Mouse (Mus musculus): ENCODE data around the gene Chsy1. TPM values are rescaled to one million over a fixed set of nuclear protein-coding genes. Genes with fewer than 3 reads are reported as not detected.

Chsy1 gene
- polyA plus RNA-seq (2014; fragmentation: Nextera tagmentation; extraction: Ambion mirVana): 28.7 and 29.3 TPM in 2 replicates

GRCm38 (mm10) chr7:66108961-66109854 lies at the start of gene Chsy1:
Gene Chsy1, plus strand, starts transcription at chr7:66109515.
- Histone ChIP-seq H3K9ac (replicated peaks; ENCODE audit: low read depth, low read length) (peak within 1 kb of the TSS; percentile 93), H3K27ac (ENCODE audit: low read length) (peak within 1 kb of the TSS; percentile 78), H3K4me3 (ENCODE audit: low read depth, low read length) (peak within 1 kb of the TSS; percentile 91), H3K36me3 (ENCODE audit: control insufficient read depth, insufficient read depth, low read length) (no peaks in the 10 kb centered on the region), H3K27me3 (ENCODE audit: control insufficient read depth, insufficient read depth, low read length) (no peaks in the 10 kb centered on the region), H3K4me1 (ENCODE audit: control insufficient read depth, insufficient read depth, low read length) (peaks cover 17% of the 10 kb centered on the region), H3K4me2 (replicated peaks; ENCODE audit: low read depth, low read length) (peak within 1 kb of the TSS; percentile 82), H3K9me3 (ENCODE audit: control insufficient read depth, low read depth, low read length) (no peaks in the 10 kb centered on the region)
- peak; percentile 89 for ATAC-seq (ENCODE audit: insufficient number of reproducible peaks, insufficient read depth, low FRiP score, low read depth)
- under 1% methylated on average over 89 of the region's 123 CpGs for whole genome bisulfite sequencing

GRCm38 (mm10) chr7:66060066-66060956 lies 49.0 kb upstream of the Chsy1 start:
- H3K27me3 ChIP-seq (ENCODE audit: control insufficient read depth, insufficient read depth, low read length): no peaks in the 10 kb centered on the region
- H3K4me1 ChIP-seq (ENCODE audit: control insufficient read depth, insufficient read depth, low read length): peaks cover 12% of the 10 kb centered on the region
- peak overlapping the region; percentile 97 for H3K4me3 ChIP-seq (ENCODE audit: low read depth, low read length)
- peak overlapping the region; percentile 71; the same call in 1 of the 2 replicates for H3K27ac ChIP-seq (ENCODE audit: low read length)
- WGBS: under 1% methylated on average over 64 of the region's 64 CpGs
- no peaks in the 10 kb centered on the region for H3K9me3 ChIP-seq (ENCODE audit: control insufficient read depth, low read depth, low read length)
- H3K9ac ChIP-seq (replicated peaks; ENCODE audit: low read depth, low read length): peak overlapping the region; percentile 95
- H3K36me3 ChIP-seq (ENCODE audit: control insufficient read depth, insufficient read depth, low read length): peaks cover 22% of the 10 kb centered on the region
- peak; percentile 90 for ATAC-seq (ENCODE audit: insufficient number of reproducible peaks, insufficient read depth, low FRiP score, low read depth)
- H3K4me2 ChIP-seq (replicated peaks; ENCODE audit: low read depth, low read length): peak overlapping the region; percentile 84

GRCm38 (mm10) chr7:66061057-66061456 lies 48.3 kb upstream of the Chsy1 start:
- H3K4me1 ChIP-seq (ENCODE audit: control insufficient read depth, insufficient read depth, low read length): peaks cover 12% of the 10 kb centered on the region
- H3K4me3 ChIP-seq (ENCODE audit: low read depth, low read length): peak overlapping the region; percentile 97
- WGBS: 1% methylated on average over 14 of the region's 14 CpGs
- peaks cover 27% of the 10 kb centered on the region for H3K36me3 ChIP-seq (ENCODE audit: control insufficient read depth, insufficient read depth, low read length)
- H3K27ac ChIP-seq (ENCODE audit: low read length): peak overlapping the region; percentile 10; the same call in 1 of the 2 replicates
- peak overlapping the region; percentile 84 for H3K4me2 ChIP-seq (replicated peaks; ENCODE audit: low read depth, low read length)
- peak overlapping the region; percentile 95 for H3K9ac ChIP-seq (replicated peaks; ENCODE audit: low read depth, low read length)
- ATAC-seq (ENCODE audit: insufficient number of reproducible peaks, insufficient read depth, low FRiP score, low read depth): no peak
- H3K27me3 ChIP-seq (ENCODE audit: control insufficient read depth, insufficient read depth, low read length): no peaks in the 10 kb centered on the region
- no peaks in the 10 kb centered on the region for H3K9me3 ChIP-seq (ENCODE audit: control insufficient read depth, low read depth, low read length)

- Histone ChIP-seq H3K36me3 (ENCODE audit: control insufficient read depth, insufficient read depth, low read length) (peaks cover 50% of the 10 kb centered on the region), H3K9ac (replicated peaks; ENCODE audit: low read depth, low read length) (no peak overlapping the region), H3K27me3 (ENCODE audit: control insufficient read depth, insufficient read depth, low read length) (no peaks in the 10 kb centered on the region), H3K27ac (ENCODE audit: low read length) (no peak overlapping the region), H3K9me3 (ENCODE audit: control insufficient read depth, low read depth, low read length) (no peaks in the 10 kb centered on the region), H3K4me2 (replicated peaks; ENCODE audit: low read depth, low read length) (no peak overlapping the region), H3K4me3 (ENCODE audit: low read depth, low read length) (no peak overlapping the region), H3K4me1 (ENCODE audit: control insufficient read depth, insufficient read depth, low read length) (peaks cover 6% of the 10 kb centered on the region; the same call in 1 of the 2 replicates)
- ATAC-seq (ENCODE audit: insufficient number of reproducible peaks, insufficient read depth, low FRiP score, low read depth): no peak
- WGBS: 73% methylated on average over 2 of the region's 2 CpGs
Observed at GRCm38 (mm10) chr7:66076411-66076810, 32.9 kb upstream of the Chsy1 start.

- Histone ChIP-seq H3K4me2 (replicated peaks; ENCODE audit: low read depth, low read length) (peak within 1 kb of the TSS; percentile 59), H3K9ac (replicated peaks; ENCODE audit: low read depth, low read length) (peak within 1 kb of the TSS; percentile 77), H3K27ac (ENCODE audit: low read length) (peak within 1 kb of the TSS; percentile 62; the same call in 1 of the 2 replicates), H3K4me1 (ENCODE audit: control insufficient read depth, insufficient read depth, low read length) (peaks cover 6% of the 10 kb centered on the region; the same call in 1 of the 2 replicates), H3K27me3 (ENCODE audit: control insufficient read depth, insufficient read depth, low read length) (no peaks in the 10 kb centered on the region), H3K9me3 (ENCODE audit: control insufficient read depth, low read depth, low read length) (no peaks in the 10 kb centered on the region), H3K36me3 (ENCODE audit: control insufficient read depth, insufficient read depth, low read length) (peaks cover 49% of the 10 kb centered on the region), H3K4me3 (ENCODE audit: low read depth, low read length) (peak within 1 kb of the TSS; percentile 82)
- ATAC-seq (ENCODE audit: insufficient number of reproducible peaks, insufficient read depth, low FRiP score, low read depth): peak; percentile 99
- WGBS: under 1% methylated on average over 65 of the region's 65 CpGs
Observed at GRCm38 (mm10) chr7:66079364-66080230, 29.7 kb upstream of the Chsy1 start, which contains the start of gene Selenos. Gene Selenos, plus strand, starts transcription at chr7:66079649.

- 0 out of 2 replicates have a peak overlapping the region, but pooled peaks have one; percentile 62 for H3K27ac ChIP-seq (ENCODE audit: low read length)
- H3K4me3 ChIP-seq (ENCODE audit: low read depth, low read length): peak overlapping the region; percentile 82
- no peak for ATAC-seq (ENCODE audit: insufficient number of reproducible peaks, insufficient read depth, low FRiP score, low read depth)
- peaks cover 6% of the 10 kb centered on the region; the same call in 1 of the 2 replicates for H3K4me1 ChIP-seq (ENCODE audit: control insufficient read depth, insufficient read depth, low read length)
- peak overlapping the region; percentile 77 for H3K9ac ChIP-seq (replicated peaks; ENCODE audit: low read depth, low read length)
- peaks cover 48% of the 10 kb centered on the region for H3K36me3 ChIP-seq (ENCODE audit: control insufficient read depth, insufficient read depth, low read length)
- H3K4me2 ChIP-seq (replicated peaks; ENCODE audit: low read depth, low read length): peak overlapping the region; percentile 59
- no peaks in the 10 kb centered on the region for H3K9me3 ChIP-seq (ENCODE audit: control insufficient read depth, low read depth, low read length)
- H3K27me3 ChIP-seq (ENCODE audit: control insufficient read depth, insufficient read depth, low read length): no peaks in the 10 kb centered on the region
- 43% methylated on average over 5 of the region's 5 CpGs for WGBS
Observed at GRCm38 (mm10) chr7:66080231-66080613, 29.1 kb upstream of the Chsy1 start.

GRCm38 (mm10) chr7:66083757-66084156 lies 25.6 kb upstream of the Chsy1 start:
- peaks cover 6% of the 10 kb centered on the region; the same call in 1 of the 2 replicates for H3K4me1 ChIP-seq (ENCODE audit: control insufficient read depth, insufficient read depth, low read length)
- H3K9me3 ChIP-seq (ENCODE audit: control insufficient read depth, low read depth, low read length): no peaks in the 10 kb centered on the region
- no peak overlapping the region for H3K27ac ChIP-seq (ENCODE audit: low read length)
- H3K9ac ChIP-seq (replicated peaks; ENCODE audit: low read depth, low read length): no peak overlapping the region
- H3K4me3 ChIP-seq (ENCODE audit: low read depth, low read length): no peak overlapping the region
- 81% methylated on average over 6 of the region's 6 CpGs for WGBS
- peaks cover 64% of the 10 kb centered on the region for H3K36me3 ChIP-seq (ENCODE audit: control insufficient read depth, insufficient read depth, low read length)
- ATAC-seq (ENCODE audit: insufficient number of reproducible peaks, insufficient read depth, low FRiP score, low read depth): no peak
- no peak overlapping the region for H3K4me2 ChIP-seq (replicated peaks; ENCODE audit: low read depth, low read length)
- H3K27me3 ChIP-seq (ENCODE audit: control insufficient read depth, insufficient read depth, low read length): no peaks in the 10 kb centered on the region

Measured in stomach, embryonic 14.5 days (tissue).